Mouse (Mus musculus) forebrain, embryonic 13.5 days (tissue): ENCODE measurements at regions not wholly inside any gene's neighbourhood (a gene's known extent, or its start where the extent isn't known, plus 50 kb on each side); places are given as distances from the start of the nearest gene placed in this dataset.

Source experiments
- ATAC-seq: fragments of 200-750 bp; cut with Nextera tagmentation; 2 replicates; pipeline ENCODE4 v1.8.0; 2017
- H3K27ac ChIP-seq: fragments of 300-500 bp; sonication (generic); 2 replicates; pipeline ENCODE4 v1.5.1; 2015; ENCODE audit warnings: inconsistent platforms, mild to moderate bottlenecking, moderate library complexity
- H3K27me3 ChIP-seq: fragments of 300-500 bp; sonication (generic); 2 replicates; pipeline ENCODE4 v1.6.1; 2015; ENCODE audit warnings: mild to moderate bottlenecking, inconsistent platforms
- H3K36me3 ChIP-seq: fragments of 300-500 bp; sonication (generic); 2 replicates; pipeline ENCODE4 v1.6.1; 2015; ENCODE audit warnings: mild to moderate bottlenecking, inconsistent platforms; ENCODE audit not compliant: poor library complexity, severe bottlenecking
- H3K4me1 ChIP-seq: fragments of 300-500 bp; sonication (generic); 2 replicates; pipeline ENCODE4 v1.6.1; 2015; ENCODE audit warnings: inconsistent platforms
- H3K4me2 ChIP-seq: fragments of 300-500 bp; sonication (generic); 2 replicates; pipeline ENCODE4 v1.6.1; 2015; ENCODE audit warnings: inconsistent platforms, mild to moderate bottlenecking, moderate library complexity
- H3K4me3 ChIP-seq: fragments of 300-500 bp; sonication (generic); 2 replicates; pipeline ENCODE4 v1.5.1; 2015; ENCODE audit warnings: mild to moderate bottlenecking, inconsistent platforms
- H3K9ac ChIP-seq: fragments of 300-500 bp; sonication (generic); 2 replicates; pipeline ENCODE4 v1.6.1; 2015; ENCODE audit warnings: mild to moderate bottlenecking, inconsistent platforms
- H3K9me3 ChIP-seq: fragments of 300-500 bp; sonication (generic); replicated peaks from 2 replicates; pipeline ENCODE4 v1.6.1; 2016; ENCODE audit warnings: inconsistent platforms
- WGBS: fragments of 180-500 bp; shearing (Covaris S2); methylation state at CpG from one replicate; pipeline ENCODE4 v1.1.7; 2015; 5-methylcytosine and 5-hydroxymethylcytosine counted together

- no peak overlapping the region for H3K27ac ChIP-seq
Observed at GRCm38 (mm10) chr16:22750725-22751287, 60.6 kb downstream of the Crygs start.

GRCm38 (mm10) chr16:22744121-22744855 is 67.1 kb downstream of the Crygs start:
- 87% methylated on average over 7 of the region's 7 CpGs for WGBS
- Histone ChIP-seq H3K9ac (no peak overlapping the region), H3K36me3 (no peaks in the 10 kb centered on the region), H3K4me3 (no peak overlapping the region), H3K27me3 (no peaks in the 10 kb centered on the region), H3K27ac (no peak overlapping the region), H3K4me2 (no peak overlapping the region), H3K9me3 (0 out of 2 replicates have a peak, but pooled peaks cover 2% of the 10 kb centered on the region), H3K4me1 (no peaks in the 10 kb centered on the region)
- no peak for ATAC-seq

More at GRCm38 (mm10) chr16:22750725-22751287, 60.6 kb downstream of the Crygs start:
- no peak overlapping the region for H3K4me3 ChIP-seq
- no peak overlapping the region for H3K4me2 ChIP-seq
- WGBS: 87% methylated on average over 5 of the region's 5 CpGs
- no peak for ATAC-seq
- H3K4me1 ChIP-seq: no peaks in the 10 kb centered on the region
- no peaks in the 10 kb centered on the region for H3K9me3 ChIP-seq
- no peaks in the 10 kb centered on the region for H3K36me3 ChIP-seq
- H3K9ac ChIP-seq: no peak overlapping the region
- no peaks in the 10 kb centered on the region for H3K27me3 ChIP-seq

GRCm38 (mm10) chr16:22743461-22743860 is 67.9 kb downstream of the Crygs start:
- H3K9ac ChIP-seq: no peak overlapping the region
- H3K36me3 ChIP-seq: no peaks in the 10 kb centered on the region
- ATAC-seq: no peak
- 97% methylated on average over 1 of the region's 1 CpGs for WGBS
- H3K4me2 ChIP-seq: no peak overlapping the region
- H3K4me3 ChIP-seq: no peak overlapping the region
- no peak overlapping the region for H3K27ac ChIP-seq
- H3K4me1 ChIP-seq: no peaks in the 10 kb centered on the region
- 0 out of 2 replicates have a peak, but pooled peaks cover 2% of the 10 kb centered on the region for H3K9me3 ChIP-seq
- no peaks in the 10 kb centered on the region for H3K27me3 ChIP-seq

- WGBS: 82% methylated on average over 4 of the region's 4 CpGs
- no peak for ATAC-seq
- Histone ChIP-seq H3K4me1 (no peaks in the 10 kb centered on the region), H3K27ac (no peak overlapping the region), H3K9me3 (0 out of 2 replicates have a peak, but pooled peaks cover 2% of the 10 kb centered on the region), H3K4me3 (no peak overlapping the region), H3K27me3 (0 out of 2 replicates have a peak, but pooled peaks cover 1% of the 10 kb centered on the region), H3K36me3 (no peaks in the 10 kb centered on the region), H3K4me2 (no peak overlapping the region), H3K9ac (no peak overlapping the region)
Observed at GRCm38 (mm10) chr16:22741496-22741895, 69.9 kb downstream of the Crygs start.

- WGBS: 27% methylated on average over 10 of the region's 10 CpGs
- 0 out of 2 replicates have a peak, but pooled peaks cover 4% of the 10 kb centered on the region for H3K27me3 ChIP-seq
- no peak overlapping the region for H3K9ac ChIP-seq
- no peak overlapping the region for H3K4me3 ChIP-seq
- peak overlapping the region; percentile 20; the same call in 1 of the 2 replicates for H3K4me2 ChIP-seq
- H3K4me1 ChIP-seq: peaks cover 9% of the 10 kb centered on the region
- H3K36me3 ChIP-seq: no peaks in the 10 kb centered on the region
- ATAC-seq: peak; percentile 36; the same call in 1 of the 2 replicates
- H3K27ac ChIP-seq: no peak overlapping the region; the same call in 1 of the 2 replicates
- no peaks in the 10 kb centered on the region for H3K9me3 ChIP-seq
Observed at GRCm38 (mm10) chr16:22734529-22735022, 76.8 kb downstream of the Crygs start.

- no peaks in the 10 kb centered on the region for H3K36me3 ChIP-seq
- no peak overlapping the region for H3K4me2 ChIP-seq
- no peak overlapping the region for H3K9ac ChIP-seq
- no peak overlapping the region for H3K4me3 ChIP-seq
- 0 out of 2 replicates have a peak, but pooled peaks cover 4% of the 10 kb centered on the region for H3K27me3 ChIP-seq
- peak; percentile 36; the same call in 1 of the 2 replicates for ATAC-seq
- WGBS: 22% methylated on average over 11 of the region's 11 CpGs
- no peaks in the 10 kb centered on the region for H3K9me3 ChIP-seq
- peaks cover 9% of the 10 kb centered on the region for H3K4me1 ChIP-seq
- no peak overlapping the region for H3K27ac ChIP-seq
Observed at GRCm38 (mm10) chr16:22733772-22734528, 76.9 kb upstream of the Dgkg start.

- H3K4me2 ChIP-seq: no peak overlapping the region
- no peak for ATAC-seq
- no peak overlapping the region for H3K9ac ChIP-seq
- H3K9me3 ChIP-seq: no peaks in the 10 kb centered on the region
- H3K36me3 ChIP-seq: no peaks in the 10 kb centered on the region
- no peak overlapping the region for H3K4me3 ChIP-seq
- WGBS: 83% methylated on average over 3 of the region's 3 CpGs
- H3K27ac ChIP-seq: no peak overlapping the region
- peaks cover 1% of the 10 kb centered on the region for H3K4me1 ChIP-seq
- no peaks in the 10 kb centered on the region for H3K27me3 ChIP-seq
Observed at GRCm38 (mm10) chr16:22729096-22729495, 72.1 kb upstream of the Dgkg start.

- Histone ChIP-seq H3K36me3 (no peaks in the 10 kb centered on the region), H3K9me3 (no peaks in the 10 kb centered on the region), H3K9ac (no peak overlapping the region), H3K4me3 (no peak overlapping the region), H3K27me3 (no peaks in the 10 kb centered on the region), H3K27ac (no peak overlapping the region), H3K4me2 (no peak overlapping the region), H3K4me1 (no peaks in the 10 kb centered on the region)
- no peak for ATAC-seq
- WGBS: 92% methylated on average over 3 of the region's 3 CpGs
Observed at GRCm38 (mm10) chr16:22725261-22725660, 68.2 kb upstream of the Dgkg start.

- no peaks in the 10 kb centered on the region for H3K36me3 ChIP-seq
- 95% methylated on average over 4 of the region's 4 CpGs for WGBS
- no peak overlapping the region for H3K27ac ChIP-seq
- no peak for ATAC-seq
- no peaks in the 10 kb centered on the region for H3K27me3 ChIP-seq
- no peaks in the 10 kb centered on the region for H3K9me3 ChIP-seq
- H3K4me2 ChIP-seq: no peak overlapping the region
- H3K9ac ChIP-seq: no peak overlapping the region
- H3K4me3 ChIP-seq: no peak overlapping the region
- H3K4me1 ChIP-seq: no peaks in the 10 kb centered on the region
Observed at GRCm38 (mm10) chr16:22723333-22723732, 66.3 kb upstream of the Dgkg start.

- Histone ChIP-seq H3K9me3 (no peaks in the 10 kb centered on the region), H3K9ac (no peak overlapping the region), H3K4me3 (no peak overlapping the region), H3K27me3 (no peaks in the 10 kb centered on the region), H3K27ac (no peak overlapping the region), H3K4me2 (no peak overlapping the region), H3K4me1 (no peaks in the 10 kb centered on the region), H3K36me3 (no peaks in the 10 kb centered on the region)
- no peak for ATAC-seq
- WGBS: 78% methylated on average over 4 of the region's 4 CpGs
Observed at GRCm38 (mm10) chr16:22719791-22720190, 62.8 kb upstream of the Dgkg start.

- WGBS: 58% methylated on average over 7 of the region's 7 CpGs
- no peaks in the 10 kb centered on the region for H3K36me3 ChIP-seq
- no peak for ATAC-seq
Observed at GRCm38 (mm10) chr16:22719304-22719703, 62.3 kb upstream of the Dgkg start.

GRCm38 (mm10) chr16:22717462-22717861 is 60.4 kb upstream of the Dgkg start:
- Histone ChIP-seq H3K4me2 (no peak overlapping the region), H3K27ac (no peak overlapping the region), H3K4me1 (no peaks in the 10 kb centered on the region), H3K9ac (no peak overlapping the region), H3K9me3 (no peaks in the 10 kb centered on the region), H3K27me3 (no peaks in the 10 kb centered on the region), H3K36me3 (no peaks in the 10 kb centered on the region), H3K4me3 (no peak overlapping the region)
- ATAC-seq: no peak
- 57% methylated on average over 2 of the region's 2 CpGs for WGBS

More at GRCm38 (mm10) chr16:22719304-22719703, 62.3 kb upstream of the Dgkg start:
- Histone ChIP-seq H3K4me2 (no peak overlapping the region), H3K4me1 (no peaks in the 10 kb centered on the region), H3K27me3 (no peaks in the 10 kb centered on the region), H3K4me3 (no peak overlapping the region), H3K9me3 (no peaks in the 10 kb centered on the region), H3K27ac (no peak overlapping the region), H3K9ac (no peak overlapping the region)
